Mouse (Mus musculus) adrenal gland, adult 8-10 months (tissue): ENCODE results near the gene Dctn2. TPM values are rescaled to one million over a fixed set of nuclear protein-coding genes. Genes with fewer than 3 reads are reported as not detected.
"Not testable (repeated sequence)": the region's sequence is repeated elsewhere in the genome, so short reads cannot be mapped to it uniquely, and the experiment has no call there.

Source experiments
- DNase-seq: peaks from one replicate; pipeline ENCODE4 v3.0.0; 2022
- total RNA-seq, 4 experiments: library from RNA; stranded (reverse); gene quantifications; 2 replicates each; pipeline ENCODE4 v1.2.4; 2022

Dctn2 gene
- total RNA-seq, 4 experiments from 2014 or later, result 175 to 202 (median 198) TPM

DNA sequence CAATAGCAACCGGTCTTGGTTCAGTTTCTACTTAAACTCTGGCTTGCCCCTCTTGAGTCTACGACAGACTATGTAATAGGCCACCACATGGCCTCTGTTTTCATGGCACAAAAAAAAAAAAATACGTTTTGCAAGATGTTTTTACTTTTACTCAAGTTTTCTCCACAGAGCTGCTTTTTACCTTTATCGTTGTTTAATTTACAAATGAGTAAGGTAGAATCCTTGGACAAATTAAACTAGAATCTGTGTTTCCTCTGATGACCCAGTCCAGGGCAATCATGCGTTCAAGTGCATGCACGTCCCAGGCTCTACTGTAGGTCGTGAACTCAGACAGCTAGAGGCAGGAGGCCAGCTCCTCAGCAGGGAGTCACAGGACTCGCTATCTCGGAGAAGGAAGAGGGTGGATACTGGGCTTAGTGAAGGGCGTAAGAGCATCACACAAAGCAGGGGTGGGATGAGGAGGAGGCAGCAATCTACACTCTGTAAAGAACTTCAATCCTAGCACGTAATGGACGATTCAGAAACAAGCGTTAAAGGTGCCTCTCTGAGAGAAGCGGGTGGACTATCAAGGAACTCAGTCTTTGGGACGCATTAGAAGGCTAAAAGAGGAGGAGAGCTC, 23.5 kb downstream of the Dctn2 start:
- no peak for DNase-seq

GRCm38 (mm10) chr10:127290307-127290929, 24.2 kb downstream of the Dctn2 start:
- peak; percentile 100 for DNase-seq

DNA sequence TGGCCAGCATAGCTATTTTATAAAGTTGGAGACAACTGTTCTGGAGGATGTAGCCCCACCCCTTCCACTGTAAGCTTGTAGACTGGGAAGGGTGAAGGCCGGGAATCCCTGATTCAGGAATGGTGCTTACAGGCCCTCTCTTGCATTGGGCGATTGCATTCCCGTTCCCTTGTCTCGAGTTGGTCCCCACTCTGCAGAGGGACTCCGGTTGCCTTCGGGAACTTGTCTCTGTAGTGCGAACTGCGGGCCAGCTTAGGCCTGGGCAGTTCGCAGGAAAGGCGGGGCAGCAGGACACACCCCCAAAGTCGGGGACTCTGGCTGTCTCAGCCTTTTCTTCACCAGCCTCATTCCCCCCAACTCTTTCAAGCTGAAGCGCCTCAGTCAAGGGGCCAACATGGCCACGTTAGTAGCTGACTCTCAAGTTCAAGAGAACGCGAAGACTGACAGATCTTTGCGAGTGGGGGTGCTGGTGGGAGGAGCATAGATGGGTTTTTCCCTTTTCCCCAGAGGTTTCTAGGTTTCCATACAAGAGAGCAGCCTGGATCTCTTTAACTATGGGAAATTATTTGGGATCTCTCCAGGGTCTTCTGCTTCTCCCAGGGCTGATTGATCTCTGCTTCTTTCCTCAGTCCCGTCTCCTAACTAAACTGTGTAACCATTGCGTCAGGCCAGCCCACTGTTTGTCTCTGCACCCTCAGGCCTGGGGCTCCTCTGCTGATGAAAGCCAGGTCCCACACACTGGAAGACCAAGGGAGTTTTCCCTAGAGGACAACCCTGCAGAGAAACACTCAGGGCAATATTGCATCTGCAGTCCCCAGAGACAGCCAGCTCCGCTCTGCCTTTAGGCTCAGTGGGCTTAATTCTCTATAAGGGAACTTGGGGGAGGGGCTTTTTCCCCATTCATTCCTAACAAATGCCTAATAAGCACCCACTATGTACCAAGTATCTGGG, 25.0 kb downstream of the Dctn2 start:
- no peak for DNase-seq

DNA sequence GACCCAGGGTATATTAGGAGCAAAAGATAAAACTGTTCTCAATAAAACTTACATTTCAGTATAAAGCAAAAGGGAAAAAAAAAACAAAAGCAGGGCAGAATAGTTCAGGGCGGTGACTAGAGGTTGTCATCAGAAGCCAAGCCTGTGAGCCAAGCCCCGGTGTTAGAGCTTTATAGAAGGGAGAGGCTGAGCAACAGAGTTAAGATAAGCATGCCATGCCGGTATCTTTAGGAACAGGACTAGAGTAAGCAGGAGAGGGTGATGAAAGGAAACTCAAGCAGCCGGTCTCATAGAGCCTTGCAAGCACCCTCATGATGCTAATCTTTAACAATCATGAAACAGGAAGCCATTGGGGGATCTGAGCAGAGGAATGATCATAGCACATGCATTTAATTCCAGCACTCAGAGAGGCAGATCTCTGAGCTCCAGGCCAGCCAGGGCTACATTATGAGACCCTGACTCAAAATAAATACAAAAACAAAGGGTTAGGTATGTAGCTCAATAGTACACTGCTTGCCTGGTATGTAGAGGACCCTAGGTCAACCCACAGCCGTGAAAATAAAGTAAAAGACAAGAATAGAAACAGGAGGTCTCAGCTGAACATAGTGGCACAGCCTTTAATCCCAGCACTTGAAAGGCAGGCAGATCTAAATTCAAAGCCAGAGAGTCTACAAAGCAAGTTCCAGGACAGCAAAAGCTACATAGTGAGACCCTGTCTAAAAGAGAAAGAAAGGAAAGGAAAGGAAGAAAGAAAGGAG, 25.9 kb downstream of the Dctn2 start:
- DNase-seq, result no peak

- DNase-seq, result peak; percentile 73
Measured at GRCm38 (mm10) chr10:127292987-127293538, 26.9 kb downstream of the Dctn2 start.

DNA sequence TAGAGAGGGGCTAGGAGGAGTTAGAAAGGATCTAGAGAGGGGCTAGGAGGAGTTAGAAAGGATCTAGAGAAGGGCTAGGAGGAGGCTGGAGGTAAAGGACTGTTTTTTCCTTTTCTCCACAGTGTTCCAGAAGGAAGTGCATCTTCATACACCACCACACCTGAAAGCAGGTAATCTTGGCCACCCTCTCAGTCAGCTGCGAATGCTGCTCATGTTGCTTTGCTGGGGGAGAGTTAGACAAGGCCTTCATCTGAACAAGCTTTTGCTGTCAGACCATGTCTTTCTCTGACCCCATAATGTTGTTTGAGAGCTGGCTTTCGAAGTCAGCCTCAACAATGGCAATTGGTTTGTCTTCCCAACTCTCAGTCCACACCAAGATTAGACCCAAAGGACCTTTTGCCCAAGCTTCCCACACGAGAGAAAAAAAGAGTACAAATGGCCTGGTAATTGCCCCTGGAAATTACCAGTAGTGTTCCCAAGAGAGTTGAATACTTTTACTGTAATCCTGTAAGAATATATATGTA, 27.5 kb downstream of the Dctn2 start:
- no peak for DNase-seq

GRCm38 (mm10) chr10:127294895-127295510, 28.8 kb downstream of the Dctn2 start:
- no peak for DNase-seq

- DNase-seq, result no peak
Measured at GRCm38 (mm10) chr10:127295986-127296794, 30.0 kb downstream of the Dctn2 start.

GRCm38 (mm10) chr10:127297015-127297871, 31.1 kb downstream of the Dctn2 start:
- no peak for DNase-seq

DNA sequence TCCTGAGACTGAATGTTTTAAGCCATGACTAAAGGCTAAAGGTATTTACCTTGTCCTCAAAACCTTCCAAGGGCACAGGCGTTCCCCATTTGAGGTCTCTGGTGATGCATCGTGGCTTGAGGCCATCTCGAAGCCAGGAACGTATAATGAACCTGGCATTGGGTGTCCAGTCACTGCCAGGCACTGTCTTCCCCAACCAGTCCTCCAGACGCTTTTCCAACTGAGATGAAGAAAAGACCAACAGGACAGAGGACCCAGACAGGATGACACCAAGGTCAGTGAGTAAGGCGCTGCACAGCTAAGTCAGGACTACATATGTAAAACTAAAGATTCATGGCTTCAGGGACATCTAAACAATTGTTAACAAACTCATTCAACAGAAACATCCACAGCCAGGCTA, 34.2 kb downstream of the Dctn2 start:
- no peak for DNase-seq

- DNase-seq, result no peak
Measured at GRCm38 (mm10) chr10:127303136-127303535, 37.0 kb downstream of the Dctn2 start.

- DNase-seq, result not testable (repeated sequence)
Measured at GRCm38 (mm10) chr10:127309167-127309566, 43.0 kb downstream of the Dctn2 start.

DNA sequence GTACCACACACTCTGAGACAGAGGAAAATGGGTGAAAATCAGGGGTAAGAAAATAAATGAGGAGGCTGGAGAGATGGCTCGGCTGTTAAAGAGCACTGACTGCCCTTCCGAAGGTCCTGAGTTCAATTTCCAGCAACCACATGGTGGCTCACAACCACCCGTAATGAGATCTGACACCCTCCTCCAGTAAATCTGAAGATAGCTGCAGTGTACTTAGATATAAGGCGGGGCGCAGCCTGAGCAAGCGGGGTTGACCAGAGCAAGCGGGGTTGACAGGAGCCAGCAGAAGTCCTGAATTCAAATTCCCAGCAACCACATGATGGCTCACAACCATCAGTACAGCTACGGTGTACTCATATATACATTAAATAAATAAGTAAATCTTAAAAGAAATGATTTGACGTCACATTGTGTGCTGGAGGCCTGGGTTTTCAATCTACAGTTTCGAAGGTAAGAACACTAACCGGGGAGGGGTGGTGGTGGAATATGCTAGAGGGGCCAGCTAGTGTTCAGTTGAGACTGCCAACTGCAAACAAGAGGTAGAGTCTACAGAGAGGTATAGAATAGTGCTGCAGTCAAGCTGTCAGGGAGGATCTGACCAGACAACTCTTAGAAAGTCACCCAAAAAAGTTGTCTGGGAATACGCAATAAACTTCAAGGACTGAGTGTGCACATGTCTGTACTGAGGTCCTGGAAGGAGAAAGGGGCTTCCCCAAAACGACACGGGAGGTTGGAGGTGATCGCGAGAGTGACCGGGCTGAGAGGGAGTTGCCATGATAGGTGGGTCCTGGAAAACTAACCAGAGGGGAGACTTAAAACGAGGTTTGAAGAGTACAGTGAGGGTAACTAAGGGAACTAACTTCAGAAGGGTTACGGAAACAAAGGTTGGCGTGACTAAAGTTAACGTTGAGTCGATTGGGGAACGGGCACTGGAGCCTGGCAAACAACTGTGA, 44.6 kb downstream of the Dctn2 start:
- no peak for DNase-seq

DNA sequence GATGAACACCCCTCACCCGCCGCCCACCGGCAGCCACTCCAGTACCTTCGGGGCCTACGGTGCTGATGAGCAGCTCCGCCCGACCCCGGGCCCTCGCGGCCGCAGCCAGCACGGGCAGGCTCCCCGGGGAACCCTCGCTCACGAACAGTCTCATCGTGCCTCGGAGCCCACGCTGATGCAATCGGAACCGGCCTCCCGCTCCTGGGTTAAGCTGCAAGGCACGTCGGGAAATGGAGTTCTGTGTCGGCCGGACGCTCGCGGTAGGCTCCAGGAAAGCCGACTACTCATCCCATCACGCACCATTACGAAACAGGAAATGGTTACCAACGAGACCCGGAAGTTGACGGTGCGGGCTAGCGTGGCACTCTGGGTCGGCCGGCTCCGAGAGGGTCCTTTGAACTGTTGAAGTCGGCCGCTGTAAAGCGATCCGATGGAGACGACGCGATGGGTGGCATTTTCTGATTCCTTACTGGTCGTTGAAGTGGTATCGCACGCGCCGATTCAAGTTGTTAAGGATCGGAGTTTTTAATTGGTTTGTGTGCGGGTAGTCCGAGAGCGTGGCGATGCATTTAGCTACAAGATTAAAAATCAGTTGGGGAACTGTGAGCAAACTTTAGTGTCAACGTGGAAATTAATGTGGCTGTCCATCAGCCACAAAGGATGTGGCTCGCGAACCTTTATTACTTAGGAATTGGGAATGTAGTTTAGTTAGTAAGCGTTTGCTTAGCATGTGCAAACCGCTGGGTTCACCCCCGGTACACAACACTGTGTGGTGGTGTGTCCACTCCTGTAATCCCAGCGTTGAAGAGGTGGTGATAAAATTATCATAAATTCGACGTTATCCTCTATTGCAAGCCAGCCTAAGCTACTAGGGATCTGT, 45.5 kb downstream of the Dctn2 start, which contains the start of gene Mars:
Gene Mars, minus strand, starts transcription at position 311 of the 880 bp plus-strand sequence.
- peak; percentile 94 for DNase-seq

DNA sequence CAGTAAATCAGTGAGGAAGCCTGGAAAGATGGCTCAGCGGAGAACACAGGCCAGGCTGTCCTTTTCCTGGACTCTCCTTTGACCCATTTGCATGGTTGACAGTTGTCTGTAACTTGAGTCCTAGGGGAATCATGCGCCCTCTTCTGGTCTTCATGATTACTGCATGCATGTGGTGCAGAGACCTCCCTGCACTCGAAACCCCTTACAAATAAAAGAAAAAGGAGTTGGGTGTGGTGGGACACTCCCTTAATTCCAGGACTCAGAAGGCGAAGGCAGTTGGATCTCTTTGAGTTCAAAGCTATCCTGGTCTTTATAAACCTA, 46.1 kb downstream of the Dctn2 start:
- DNase-seq, result peak; percentile 76

GRCm38 (mm10) chr10:127312858-127313257, 46.7 kb downstream of the Dctn2 start:
- DNase-seq, result no peak

DNA sequence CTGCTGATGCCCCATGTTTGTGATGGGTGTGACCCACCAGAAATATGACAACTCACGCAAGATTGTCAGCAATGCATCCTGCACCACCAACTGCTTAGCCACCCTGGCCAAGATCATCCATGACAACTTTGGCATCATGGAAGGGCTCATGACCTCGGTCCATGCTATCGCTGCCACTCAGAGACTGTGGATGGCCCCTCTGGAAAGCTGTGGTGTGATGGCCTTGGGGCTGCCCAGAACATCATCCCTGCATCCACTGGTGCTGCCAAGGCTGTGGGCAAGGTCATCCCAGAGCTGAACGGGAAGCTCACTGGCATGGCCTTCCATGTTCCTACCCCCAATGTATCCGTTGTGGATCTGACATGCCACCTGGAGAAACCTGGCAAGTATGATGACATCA, 47.3 kb downstream of the Dctn2 start:
- DNase-seq, result not testable (repeated sequence)
